Mouse (Mus musculus) left cerebral cortex, postnatal 14 days (tissue): ENCODE measurements around the gene Ccdc69. TPM values are rescaled to one million over a fixed set of nuclear protein-coding genes. Genes with fewer than 3 reads are reported as not detected.
A peak's percentile ranks its signal among the peaks of the same experiment; 100 is the strongest.

Experiments used
- DNase-seq, 2 experiments: peaks; one replicate each; pipeline ENCODE4 v3.0.0; 2021 to 2022; ENCODE audit warnings: low spot score in 2 of 2, mixed read lengths in 1 of 2
- intact Hi-C: fragments of 180-260 bp; cut with DNase I; formaldehyde crosslinking; loops from one replicate; pipeline ENCODE4 v1.15.1; 2025
- total RNA-seq, 2 experiments: library from RNA; stranded (reverse); gene quantifications; 2 replicates each; pipeline ENCODE4 v1.2.3; 2021

Gene Ccdc69
- total RNA-seq, 2 experiments from 2014 or later, result 0.27 to 0.55 TPM

GRCm38 (mm10) chr11:55060802-55061201 lies 17.1 kb downstream of the Ccdc69 start:
- intact Hi-C loops, result no loop called here
- no peak for DNase-seq

GRCm38 (mm10) chr11:55057511-55057910 lies 20.4 kb downstream of the Ccdc69 start:
- intact Hi-C loops, result no loop called here
- no peak for DNase-seq

DNA sequence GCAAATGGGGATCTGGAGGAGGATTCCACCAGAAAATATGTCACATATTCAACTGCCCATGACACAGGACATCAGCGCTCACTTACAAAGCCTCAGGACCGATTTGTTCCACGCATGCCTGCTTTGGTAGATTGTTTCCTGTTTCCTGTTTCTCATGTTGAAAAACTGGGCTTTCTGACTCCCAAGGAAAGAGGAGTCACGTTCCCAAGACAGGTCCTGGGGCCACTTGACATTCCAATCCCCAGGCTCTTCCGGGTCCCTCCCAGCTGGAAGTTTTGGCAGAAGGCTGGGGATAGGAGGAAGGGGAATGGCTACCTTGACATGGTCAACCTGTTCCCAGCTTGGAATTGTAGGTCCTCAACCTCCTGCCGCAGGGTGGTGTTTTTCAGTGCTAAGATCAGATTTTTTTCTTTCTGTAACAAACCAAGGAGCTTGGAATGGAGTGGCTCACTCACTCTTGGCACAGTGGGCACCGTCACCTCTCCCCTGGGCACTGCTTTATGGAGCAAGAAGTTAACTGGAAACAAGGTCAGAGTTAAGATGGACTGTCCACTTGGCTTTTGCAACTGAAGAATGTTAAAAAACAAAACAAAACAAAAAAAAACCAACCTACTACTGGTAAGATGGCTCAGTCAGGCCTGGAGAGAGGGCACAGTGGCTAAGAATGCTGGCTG lies 27.0 kb downstream of the Ccdc69 start:
- intact Hi-C loops, result no loop called here
- DNase-seq, result no peak

- peak in 1 of 2 experiments; percentile 28 for DNase-seq
These were observed 31.3 kb downstream of the Ccdc69 start for GRCm38 (mm10) chr11:55046600-55046999.

GRCm38 (mm10) chr11:55041348-55041747 lies 36.6 kb downstream of the Ccdc69 start:
- intact Hi-C loops, result no loop called here
- DNase-seq, result no peak

More at GRCm38 (mm10) chr11:55046600-55046999, 31.3 kb downstream of the Ccdc69 start:
- intact Hi-C loops, result loop anchor here (1.0 kb wide), 1 partner anchor 41 kb away; no protein-coding TSS in a partner anchor

DNA sequence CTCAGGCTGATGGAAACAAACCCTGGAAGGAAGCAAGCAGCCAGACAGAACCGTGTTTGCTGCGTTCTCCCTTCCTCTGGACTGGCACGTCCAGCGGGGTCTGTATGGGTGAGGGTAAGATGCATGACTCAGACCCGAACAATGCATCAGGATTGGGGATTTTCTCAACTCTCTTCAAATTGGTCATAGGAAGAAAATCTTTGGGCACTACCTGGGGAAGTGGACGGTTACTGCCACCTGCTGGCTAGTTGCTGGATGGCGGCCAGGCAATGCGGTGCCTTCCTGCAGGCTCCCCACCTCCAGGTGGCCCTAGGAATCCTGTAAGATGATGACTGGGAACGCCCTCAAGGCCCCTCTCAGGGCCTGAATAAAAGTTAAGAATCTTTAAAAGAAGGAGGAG lies 38.3 kb downstream of the Ccdc69 start:
- DNase-seq, result peak; percentile 70 to 87
- intact Hi-C loops, result loop anchor here (1.0 to 5.0 kb wide), 2 partner anchors 41 to 118 kb away; no protein-coding TSS in a partner anchor

DNA sequence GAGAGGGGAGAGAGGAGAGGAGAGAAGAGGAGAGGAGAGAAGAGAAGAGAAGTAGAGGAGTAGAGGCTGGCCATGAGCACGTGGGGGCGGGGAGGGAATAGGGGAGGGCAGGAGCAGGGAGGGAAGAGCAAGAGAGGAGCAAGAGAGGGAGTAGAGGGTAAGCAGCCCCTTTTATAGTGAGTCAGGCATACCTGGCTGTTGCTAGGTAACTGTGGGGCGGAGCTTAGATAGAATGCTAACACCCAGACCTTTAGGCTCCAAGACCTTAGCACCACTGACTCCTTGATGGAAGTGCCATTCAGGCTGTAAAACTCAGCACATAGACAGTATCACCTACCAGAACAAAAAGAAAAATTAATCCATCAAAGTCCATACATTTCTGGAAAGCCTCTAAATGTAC lies 41.3 kb downstream of the Ccdc69 start:
- no peak for DNase-seq
- intact Hi-C loops, result loop anchor here (5.0 kb wide), 1 partner anchor 121 kb away; no protein-coding TSS in a partner anchor

- intact Hi-C loops, result no loop called here
These were observed 44.8 kb downstream of the Ccdc69 start, which contains the start of gene Anxa6 for GRCm38 (mm10) chr11:55033040-55033660. Gene Anxa6 (minus strand): TSS chr11:55033445.

GRCm38 (mm10) chr11:55032286-55032685 lies 45.6 kb downstream of the Ccdc69 start:
- intact Hi-C loops, result no loop called here
- DNase-seq, result no peak

More at GRCm38 (mm10) chr11:55033040-55033660, 44.8 kb downstream of the Ccdc69 start, which contains the start of gene Anxa6:
- DNase-seq, result peak; percentile 53 to 82

DNA sequence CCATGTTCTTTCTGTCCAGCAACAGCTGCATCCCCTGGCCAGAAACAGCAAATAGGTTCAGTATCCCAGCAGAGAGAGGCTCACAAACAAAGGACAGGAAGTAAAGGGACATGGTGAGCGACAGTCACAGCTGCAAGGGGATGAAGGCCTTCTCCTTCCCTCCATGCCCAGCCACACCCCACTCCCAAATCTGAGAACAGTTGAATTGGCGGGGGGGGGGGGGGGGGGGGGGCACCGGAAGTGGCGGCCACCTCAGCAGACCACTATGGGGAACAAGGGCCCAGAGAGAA lies 46.0 kb downstream of the Ccdc69 start:
- intact Hi-C loops, result no loop called here
- DNase-seq, result no peak

DNA sequence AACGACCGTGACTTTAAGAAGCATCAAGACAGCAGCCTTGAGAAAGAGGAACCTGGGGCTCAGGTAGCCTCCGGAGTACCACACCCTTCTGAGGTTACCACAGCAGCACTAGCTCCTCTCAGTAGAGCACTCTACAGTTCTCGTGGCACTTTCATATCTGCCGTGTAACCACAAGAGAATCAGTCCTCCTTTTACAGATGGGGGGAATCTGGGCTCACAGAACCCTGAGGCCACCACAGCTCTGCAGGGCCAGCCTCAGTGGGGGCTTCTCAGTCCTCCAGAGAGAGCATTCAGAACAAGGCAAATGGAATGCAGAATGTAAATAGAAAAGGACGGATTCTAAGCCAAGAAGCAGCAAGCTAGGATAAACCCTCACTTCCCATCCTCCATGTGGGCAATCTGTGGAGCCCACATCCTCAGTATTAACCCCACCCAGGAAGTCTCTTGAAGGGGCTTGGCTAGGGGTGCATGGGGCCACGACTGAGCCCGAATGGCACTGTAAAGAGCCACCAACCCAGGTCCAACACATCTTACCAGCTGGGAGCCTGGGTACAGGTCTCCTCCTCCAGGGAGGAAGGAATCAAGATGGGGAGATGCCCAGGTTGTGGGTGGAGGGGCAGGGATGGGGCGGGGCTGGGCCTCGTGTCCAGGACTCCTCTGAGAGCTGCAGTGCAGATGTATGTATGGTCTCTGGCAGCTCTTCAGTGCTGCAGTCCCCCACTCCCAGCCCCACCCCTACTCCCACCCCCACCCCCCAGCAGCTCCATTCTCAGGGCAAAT lies 46.5 kb downstream of the Ccdc69 start:
- DNase-seq, result no peak
- intact Hi-C loops, result no loop called here

DNA sequence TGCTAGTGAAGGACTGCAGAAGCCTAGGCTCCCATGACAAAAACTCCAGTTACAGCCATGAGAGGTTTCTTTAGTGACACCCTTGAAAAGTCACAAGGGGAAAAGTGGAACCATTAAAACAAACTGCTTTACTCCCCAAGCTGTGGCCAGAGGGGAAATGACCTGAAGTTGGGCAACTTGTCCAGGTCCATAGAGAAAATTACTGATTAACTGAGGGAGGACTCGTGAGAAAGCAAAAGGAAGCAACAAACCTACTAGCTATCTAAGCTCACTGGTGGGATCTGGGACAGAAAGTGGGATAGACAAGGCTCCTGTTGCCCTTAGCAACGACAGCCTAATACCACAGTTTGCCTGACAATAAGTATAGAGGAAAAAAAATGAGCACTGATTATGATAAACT lies 49.4 kb downstream of the Ccdc69 start:
- DNase-seq, result no peak
- intact Hi-C loops, result no loop called here

- no peak for DNase-seq
- intact Hi-C loops, result no loop called here
These were observed 50.6 kb downstream of the Ccdc69 start for GRCm38 (mm10) chr11:55027204-55027855.

DNA sequence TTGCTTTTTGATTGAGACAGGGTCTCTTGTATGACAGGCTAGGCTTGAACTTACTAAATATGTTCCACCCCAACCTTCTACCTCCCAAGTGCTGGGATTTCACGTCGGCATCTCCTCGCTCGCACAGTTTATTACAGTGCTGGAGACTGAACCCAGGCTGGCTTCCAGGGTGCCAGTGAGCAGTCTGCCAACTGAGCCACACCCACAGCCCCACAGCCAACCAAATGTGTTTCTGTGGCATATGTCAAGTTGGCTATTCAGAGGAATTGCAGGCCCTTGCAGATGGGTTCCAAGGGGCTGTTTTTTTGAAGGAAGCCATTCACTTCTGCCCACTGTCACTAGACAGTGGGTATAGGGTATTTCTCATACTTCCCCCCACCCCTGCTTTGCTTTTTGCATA lies 52.0 kb downstream of the Ccdc69 start:
- no peak for DNase-seq
- intact Hi-C loops, result no loop called here

DNA sequence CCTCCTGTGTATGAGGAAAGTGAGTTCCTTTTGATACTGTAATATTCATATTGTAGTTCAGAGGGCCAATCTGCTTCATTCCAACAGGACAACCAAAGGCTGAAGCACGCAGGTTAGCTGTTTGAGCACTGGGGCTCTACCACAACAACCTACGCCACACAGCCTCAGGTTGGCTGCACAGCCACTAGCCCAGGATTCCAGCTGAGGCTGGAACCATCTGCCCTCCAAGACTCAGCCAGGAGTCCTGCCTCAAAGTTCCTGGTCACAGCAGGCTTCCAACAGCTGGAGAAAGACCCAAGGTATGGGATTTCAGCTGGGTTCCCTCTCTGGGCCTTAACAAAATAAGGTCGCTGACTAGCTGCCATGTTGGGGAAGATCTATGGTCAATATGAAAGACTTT lies 54.3 kb downstream of the Ccdc69 start:
- DNase-seq, result no peak
- intact Hi-C loops, result no loop called here

DNA sequence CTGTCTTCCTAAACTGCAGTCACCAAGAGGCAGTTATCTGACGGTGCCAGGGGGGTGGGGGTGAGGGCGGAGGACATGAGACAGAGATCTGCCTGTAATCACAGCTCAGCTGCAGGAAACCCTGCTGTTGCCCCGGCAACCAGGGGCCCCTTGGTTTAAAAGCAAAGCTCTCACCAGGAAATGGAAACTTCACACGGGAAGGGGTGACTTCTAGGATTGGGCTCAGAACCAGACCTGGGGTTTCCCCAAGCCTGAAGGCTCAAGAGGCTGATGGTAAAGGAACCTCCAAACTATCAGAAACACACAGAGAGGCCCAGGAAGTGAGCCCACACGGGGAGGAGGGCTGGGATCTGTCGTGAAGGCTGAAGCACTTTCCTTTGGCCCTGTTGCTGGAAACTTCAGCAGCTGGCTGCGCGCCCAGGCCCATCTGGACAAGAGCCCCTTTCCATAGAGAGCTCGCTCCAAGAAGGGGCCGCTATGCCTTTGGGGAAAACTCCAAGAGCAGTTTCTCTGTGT lies 54.8 kb downstream of the Ccdc69 start:
- intact Hi-C loops, result no loop called here
- DNase-seq, result peak; percentile 79 to 81

DNA sequence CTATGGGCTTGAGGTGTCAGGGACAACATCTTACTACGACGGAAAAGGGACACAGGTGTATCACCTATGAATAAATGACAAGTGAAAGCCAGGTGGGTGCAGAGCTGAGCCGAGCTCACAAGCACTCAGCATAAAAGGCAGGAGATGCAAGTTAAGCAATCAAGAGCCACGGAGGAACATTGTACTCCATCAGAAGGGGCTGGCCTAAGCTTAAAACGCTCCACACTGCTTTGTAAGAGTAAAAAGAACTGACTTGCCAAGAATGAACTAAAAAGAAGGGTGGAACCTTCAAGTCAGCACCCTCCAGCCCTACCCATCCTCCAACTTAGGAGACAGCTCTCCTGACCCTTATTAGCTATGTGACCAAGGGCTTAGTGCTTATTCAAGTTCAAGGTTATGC lies 55.4 kb downstream of the Ccdc69 start:
- intact Hi-C loops, result no loop called here
- no peak for DNase-seq

DNA sequence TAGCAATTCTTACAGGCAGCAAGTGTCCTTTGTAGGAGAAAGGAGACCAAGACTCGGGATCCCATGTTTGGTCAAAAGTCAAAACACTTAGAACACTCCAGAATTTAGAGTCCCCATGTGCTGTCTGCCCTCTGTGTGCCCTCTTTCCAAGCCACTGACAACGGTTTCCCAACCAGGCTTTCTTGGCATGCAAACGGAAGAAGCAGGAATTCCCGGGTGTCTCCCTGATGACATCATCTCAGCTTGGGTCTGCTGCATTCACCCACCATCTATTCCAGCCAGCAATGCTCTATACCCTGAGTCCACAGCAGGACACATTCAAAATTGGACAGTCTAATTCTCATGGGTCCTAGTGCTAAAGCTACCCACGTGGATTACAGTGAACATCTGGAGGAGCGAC lies 56.1 kb downstream of the Ccdc69 start:
- intact Hi-C loops, result no loop called here

GRCm38 (mm10) chr11:55021458-55021857 lies 56.5 kb downstream of the Ccdc69 start:
- intact Hi-C loops, result no loop called here
- DNase-seq, result no peak

More for the DNA sequence above, 56.1 kb downstream of the Ccdc69 start:
- DNase-seq, result no peak

- intact Hi-C loops, result no loop called here
- DNase-seq, result no peak
These were observed 58.2 kb downstream of the Ccdc69 start for GRCm38 (mm10) chr11:55019711-55020110.
